Mouse (Mus musculus) olfactory bulb, adult 2 months (tissue): ENCODE measurements around the gene Pigz.

ENCODE experiments used
- CTCF ChIP-seq: fragments of 200-500 bp; IDR thresholded peaks from 2 replicates; pipeline ENCODE4 v1.5.1; 2012; ENCODE audit warnings: low read depth, mild to moderate bottlenecking, low read length, moderate library complexity; ENCODE audit not compliant: insufficient read depth
- POLR2A ChIP-seq: fragments of 200-500 bp; IDR thresholded peaks from 2 replicates; pipeline ENCODE4 v1.6.1; 2012; ENCODE audit warnings: mild to moderate bottlenecking, low read depth, low read length, moderate library complexity; ENCODE audit not compliant: insufficient read depth

- no peak for TF ChIP-seq POLR2A
- TF ChIP-seq CTCF: no peak
Measured at GRCm38 (mm10) chr16:31947333-31947732, 13.7 kb downstream of the Pigz start.
